Mouse (Mus musculus) MEL (cell line): Measurements from ENCODE around the gene Selplg.

Experiments
- POLR2A ChIP-seq, 2 experiments: IDR thresholded peaks; 2 replicates each; pipeline ENCODE4 v1.6.1; 2011 to 2012; ENCODE audit warnings: low read length in 2 of 2, mild to moderate bottlenecking in 2 of 2, control low read depth in 1 of 2, improper control_type of control experiment in 1 of 2, low read depth in 1 of 2, moderate library complexity in 1 of 2; ENCODE audit not compliant: control insufficient read depth in 1 of 2, insufficient read depth in 1 of 2, poor library complexity in 1 of 2
- POLR2AphosphoS5 ChIP-seq: IDR thresholded peaks from 2 replicates; pipeline ENCODE4 v1.6.1; 2012; ENCODE audit warnings: low read depth, borderline replicate concordance, mild to moderate bottlenecking, inconsistent platforms, low read length, moderate library complexity, mixed read lengths
- RCOR1 ChIP-seq: IDR thresholded peaks from 2 replicates; pipeline ENCODE4 v1.6.1; 2012; ENCODE audit warnings: low read depth, mild to moderate bottlenecking, inconsistent platforms, low read length, improper control_type of control experiment
- TAL1 ChIP-seq: IDR thresholded peaks from 2 replicates; pipeline ENCODE4 v1.6.1; 2012; ENCODE audit warnings: mild to moderate bottlenecking, inconsistent platforms, low read length, moderate library complexity, mixed read lengths

- TF ChIP-seq RCOR1 = no peak
- TF ChIP-seq TAL1 = no peak
- no peak for TF ChIP-seq POLR2A (IDR thresholded peaks at IDR 0.05; ENCODE audit: control insufficient read depth in 1 of 2, insufficient read depth in 1 of 2, low read depth in 1 of 2, low read length in 2 of 2, poor library complexity in 1 of 2)
- no peak for TF ChIP-seq POLR2AphosphoS5
Observed at GRCm38 (mm10) chr5:113805301-113805700, 27.1 kb downstream of the Selplg start.
